Mouse (Mus musculus) liver, adult 2 months (tissue): ENCODE data around the gene Sv2c.

Experiments
- CTCF ChIP-seq: fragments of 200-500 bp; IDR thresholded peaks from 2 replicates; pipeline ENCODE4 v1.5.1; 2011; ENCODE audit warnings: low read depth, low read length, control low read depth
- POLR2A ChIP-seq: fragments of 200-500 bp; IDR thresholded peaks from 2 replicates; pipeline ENCODE4 v1.6.1; 2011; ENCODE audit warnings: low read length, control low read depth; ENCODE audit not compliant: insufficient read depth; ENCODE audit errors: extremely low read depth

GRCm38 (mm10) chr13:95961905-95962304 lies 170.5 kb downstream of the Sv2c start:
- TF ChIP-seq POLR2A, result no peak
- no peak for TF ChIP-seq CTCF
